23 mouse cellular contexts compared by ENCODE assay signal in the genomic region with DNA sequence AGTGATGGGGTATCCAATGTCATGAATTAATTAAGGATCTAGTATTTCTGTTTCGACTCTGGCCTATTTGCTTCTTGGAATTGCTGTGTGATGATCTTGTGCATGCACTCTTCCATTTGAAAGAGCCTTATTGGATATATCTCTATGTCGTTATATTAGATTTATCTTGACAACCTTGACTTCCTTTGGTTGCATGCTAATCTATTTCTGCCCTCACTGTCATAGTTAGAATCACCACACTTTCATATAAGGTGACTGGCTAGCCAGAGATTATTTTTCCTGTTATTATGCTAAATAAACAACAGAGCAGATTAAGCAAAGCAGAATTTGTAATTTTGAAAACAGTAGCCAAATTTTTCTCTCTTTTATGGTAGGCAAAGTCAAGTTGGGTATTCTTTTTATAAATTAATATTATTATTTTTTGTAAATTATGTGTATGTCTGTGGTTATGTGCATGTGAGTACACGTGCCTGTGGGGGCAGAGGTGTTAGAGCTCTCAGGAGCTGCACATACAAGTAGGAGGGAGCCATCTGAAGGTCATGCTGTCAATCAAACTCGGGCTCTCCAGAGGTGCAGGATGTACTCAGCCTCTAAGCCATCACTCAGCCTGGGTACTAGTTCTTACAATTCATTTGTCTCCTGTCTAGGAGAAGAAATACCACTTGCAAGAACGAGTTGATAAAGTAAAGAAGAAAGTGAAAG. TPM values are rescaled to one million over a fixed set of nuclear protein-coding genes. Genes with fewer than 3 reads are reported as not detected.
"Had no signal": no experiment of that assay in that cellular context is flagged by ENCODE, and none has a peak within 500 bp of the region (broad histone marks: within the 10 kb centered on the region; RNA-seq: fewer than 3 reads in every experiment).

No protein-coding gene starts in this region.

- H3K27ac ChIP-seq: midbrain, embryonic 10.5 days; midbrain, embryonic 12.5 days; neural tube, embryonic 12.5 days; stomach, embryonic 15.5 days; stomach, postnatal 0 days had no signal

- H3K4me2 ChIP-seq: lung, embryonic 14.5 days; midbrain, embryonic 12.5 days; neural tube, embryonic 12.5 days; stomach, embryonic 15.5 days had no signal

- H3K9me3 ChIP-seq: megakaryocyte, embryonic 14.5 days; midbrain, embryonic 10.5 days; midbrain, embryonic 12.5 days; neural tube, embryonic 12.5 days; stomach, embryonic 15.5 days had no signal

- H3K4me1 ChIP-seq: midbrain, embryonic 12.5 days; neural tube, embryonic 12.5 days; stomach, embryonic 15.5 days had no signal

- H3K4me3 ChIP-seq: megakaryocyte, embryonic 14.5 days; midbrain, embryonic 10.5 days; midbrain, embryonic 12.5 days; neural tube, embryonic 12.5 days; stomach, embryonic 15.5 days had no signal

- DNase-seq: lung, adult 18-20 months; lung, embryonic 14.5 days; lung, postnatal 10 days; lung, postnatal 4 days; midbrain, embryonic 14.5 days; right cerebral cortex, postnatal 14 days; thymus, adult 2 months; thymus, postnatal 25 days; thymus, postnatal 4 days had no signal

- H3K27me3 ChIP-seq: megakaryocyte, embryonic 14.5 days; midbrain, embryonic 12.5 days; neural tube, embryonic 12.5 days; stomach, embryonic 15.5 days had no signal

- H3K9ac ChIP-seq: lung, embryonic 14.5 days; midbrain, embryonic 12.5 days; neural tube, embryonic 12.5 days; stomach, embryonic 15.5 days had no signal

RNA-seq across cellular contexts. Expression of a gene that starts 18.1 kb away (rescaled TPM):
- total RNA-seq: midbrain, postnatal 0 days; neutrophil, adult 5-6 weeks had no signal
- polyA plus RNA-seq: midbrain, embryonic 14.5 days; spleen, adult 2 months; urinary bladder, adult 2 months had no signal

RNA-seq across cellular contexts. Expression of a gene that starts 26.5 kb away (rescaled TPM):
- total RNA-seq: midbrain, postnatal 0 days; monocyte, adult 5-6 weeks; neutrophil, adult 5-6 weeks had no signal
- polyA plus RNA-seq: liver, embryonic 16.5 days; lung, embryonic 14.5 days; lung, embryonic 16.5 days; midbrain, embryonic 10.5 days; midbrain, embryonic 12.5 days; midbrain, embryonic 14.5 days; neural tube, embryonic 12.5 days; neural tube, embryonic 14.5 days; spleen, adult 2 months; stomach, postnatal 0 days; thymus, adult 2 months; urinary bladder, adult 2 months had no signal
